Mouse (Mus musculus) C2C12 (cell line): ENCODE results near the gene Haghl.

ENCODE experiments used
- CEBPB ChIP-seq: IDR thresholded peaks from one replicate; pipeline ENCODE4 v1.6.1; 2011; ENCODE audit warnings: low read depth, mild to moderate bottlenecking, control low read depth, moderate library complexity
- CTCF ChIP-seq: IDR thresholded peaks from one replicate; pipeline ENCODE4 v1.5.1; 2011; ENCODE audit not compliant: control insufficient read depth, insufficient read depth, insufficient read length
- FOSL1 ChIP-seq: IDR thresholded peaks from one replicate; pipeline ENCODE4 v1.8.0; 2011; ENCODE audit warnings: mild to moderate bottlenecking, low read length; ENCODE audit not compliant: poor library complexity, insufficient read depth, severe bottlenecking
- MYOD1 ChIP-seq: IDR thresholded peaks from one replicate; pipeline ENCODE4 v1.6.1; 2011; ENCODE audit warnings: low read depth; ENCODE audit not compliant: control insufficient read depth, insufficient read length
- MYOG ChIP-seq: IDR thresholded peaks from one replicate; pipeline ENCODE4 v1.6.1; 2011; ENCODE audit not compliant: control insufficient read depth, insufficient read length; ENCODE audit errors: extremely low read depth

DNA sequence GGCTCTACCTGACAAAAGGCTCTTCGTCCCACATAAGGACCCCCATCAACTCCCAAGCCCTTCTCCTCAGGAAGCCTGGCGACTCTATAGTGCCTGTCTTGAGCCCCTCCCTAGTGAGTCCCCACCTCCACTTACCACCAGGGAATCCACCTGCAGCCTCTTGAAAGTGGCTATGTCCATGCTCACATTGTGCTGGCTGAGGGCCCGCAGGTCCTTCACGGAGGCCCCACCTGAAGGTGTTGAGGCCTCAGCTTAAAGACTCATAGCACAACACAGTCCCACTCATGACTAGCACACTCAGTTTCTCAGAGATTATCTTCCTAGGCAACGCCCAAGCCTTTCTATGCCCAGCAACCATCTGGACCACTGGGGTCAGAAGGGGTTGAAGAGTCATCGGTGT is 36.2 kb downstream of the Haghl start:
- TF ChIP-seq CTCF (no peak), MYOD1 (no peak), CEBPB (no peak), FOSL1 (no peak), MYOG (no peak)
